Mouse (Mus musculus) embryonic fibroblast, embryonic 13.5 days (primary cell): ENCODE measurements around the gene Polr1d.

ENCODE experiments used
- CTCF ChIP-seq: IDR thresholded peaks from 2 replicates; pipeline ENCODE4 v1.5.1; 2011; ENCODE audit warnings: mild to moderate bottlenecking, control low read depth, low read length, moderate library complexity, borderline replicate concordance; ENCODE audit not compliant: insufficient read depth
- POLR2A ChIP-seq: IDR thresholded peaks from 2 replicates; pipeline ENCODE4 v1.6.1; 2011; ENCODE audit warnings: low read depth, mild to moderate bottlenecking, control low read depth, low read length, moderate library complexity

DNA sequence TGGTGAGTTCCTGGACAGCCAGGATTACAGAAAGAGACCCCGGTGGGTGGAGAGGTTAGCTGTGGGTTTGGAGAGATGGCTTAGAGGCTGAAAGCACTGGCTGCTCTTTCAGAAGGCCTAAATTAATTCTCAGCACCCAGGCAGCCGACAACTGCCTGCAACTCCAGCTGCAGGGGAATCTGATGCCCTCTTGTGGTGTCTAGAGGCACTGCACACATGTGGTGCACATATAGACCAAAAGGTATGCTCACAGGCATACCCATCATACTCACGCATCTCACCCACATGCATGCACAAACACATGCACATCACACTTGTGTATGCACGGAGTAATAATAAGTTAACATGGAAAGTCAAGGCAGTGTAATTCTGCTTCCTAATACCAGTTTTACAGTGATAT lies 38.8 kb downstream of the Polr1d start:
- TF ChIP-seq CTCF, result no peak
- no peak for TF ChIP-seq POLR2A
